Mouse (Mus musculus) urinary bladder, postnatal 4 days (tissue): ENCODE measurements at regions not wholly inside any gene's neighbourhood (a gene's known extent, or its start where the extent isn't known, plus 50 kb on each side); places are given as distances from the start of the nearest gene placed in this dataset.

Experiments used
- DNase-seq, 2 experiments: peaks; one replicate each; pipeline ENCODE4 v3.0.0; 2021 to 2022; ENCODE audit warnings: low spot score in 2 of 2

DNA sequence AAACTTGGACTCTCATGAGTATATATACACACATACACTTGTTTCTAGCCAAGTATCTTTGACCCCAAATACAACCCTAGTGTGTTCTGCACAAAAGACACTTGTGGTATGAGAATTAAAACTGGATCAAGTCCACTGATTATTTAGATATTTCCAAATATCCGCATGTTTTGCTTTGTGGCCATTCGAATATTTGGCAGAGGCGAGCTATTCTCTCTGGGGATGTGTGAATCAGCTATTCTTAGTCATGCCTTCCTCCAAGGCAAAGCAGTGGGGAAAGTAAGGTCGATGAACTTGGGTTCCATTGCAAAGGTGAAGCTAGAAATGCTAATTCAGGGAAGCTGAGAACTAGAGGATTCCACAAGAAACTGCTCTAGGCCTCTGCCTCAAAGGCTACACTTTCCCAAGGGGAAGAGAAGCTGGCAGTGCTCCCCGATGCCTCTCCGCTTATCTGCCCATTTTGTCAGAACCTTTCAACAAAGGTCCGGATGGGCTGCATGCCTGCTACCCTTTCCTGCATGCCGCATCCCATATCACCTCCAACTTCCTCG, 154.4 kb downstream of the Snx19 start:
- no peak for DNase-seq

DNA sequence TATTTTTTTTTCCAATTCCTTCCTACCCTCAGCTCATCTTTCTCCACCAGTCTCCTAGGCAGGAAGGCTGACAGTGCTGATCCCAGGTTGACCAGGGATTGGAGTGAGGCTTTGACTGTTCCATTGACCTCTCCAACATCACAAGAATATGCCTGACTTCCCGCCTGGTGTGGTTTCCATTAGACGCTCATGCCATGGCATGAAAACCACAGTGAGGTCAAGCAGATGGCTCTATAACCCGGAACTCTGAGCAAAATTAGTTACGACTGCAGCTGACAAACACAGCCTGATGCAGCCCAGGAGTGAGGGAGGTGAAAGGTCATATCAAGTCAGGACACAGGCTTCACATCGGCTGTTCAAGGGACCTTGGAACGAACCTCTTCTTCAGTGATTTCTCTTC, 153.6 kb downstream of the Snx19 start:
- DNase-seq: no peak

DNA sequence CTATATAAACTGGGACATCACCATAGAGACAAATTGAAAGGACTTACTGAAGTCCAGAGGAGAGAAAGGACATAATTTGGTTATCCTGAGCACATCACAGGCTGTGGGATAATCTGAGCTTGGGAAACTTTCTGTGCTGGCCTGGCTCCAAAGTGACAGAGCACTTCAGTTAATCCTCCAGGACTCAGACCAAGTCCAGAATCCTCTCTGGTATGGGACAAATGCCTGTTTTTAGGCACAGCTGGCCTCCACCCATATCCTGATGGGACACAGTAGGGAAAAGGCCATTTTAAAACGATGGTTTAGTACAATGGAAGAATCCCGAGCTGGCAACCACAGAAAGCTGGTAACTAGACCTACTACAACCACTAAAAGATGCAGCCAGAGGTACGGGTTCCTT, 151.3 kb downstream of the Snx19 start:
- DNase-seq: no peak

DNA sequence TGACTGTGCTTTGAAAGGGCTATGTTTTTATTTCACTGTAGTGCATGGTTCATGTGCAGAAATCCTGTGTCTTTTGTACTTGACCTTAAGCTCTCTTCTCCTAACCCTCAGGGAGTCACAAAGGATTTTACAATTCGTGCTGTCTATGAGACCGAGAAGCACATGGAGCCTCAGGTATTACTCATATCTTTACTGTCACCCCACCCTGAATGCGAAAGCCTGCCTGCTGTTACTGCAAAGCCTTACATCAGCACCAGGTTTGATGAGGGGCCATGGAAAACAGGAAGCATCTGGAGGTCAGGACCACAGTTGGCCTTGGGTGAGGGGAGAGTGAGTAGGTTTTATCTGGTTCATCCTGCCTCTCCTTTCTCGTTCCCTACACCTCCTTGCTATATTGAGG, 150.3 kb downstream of the Snx19 start:
- no peak for DNase-seq

DNA sequence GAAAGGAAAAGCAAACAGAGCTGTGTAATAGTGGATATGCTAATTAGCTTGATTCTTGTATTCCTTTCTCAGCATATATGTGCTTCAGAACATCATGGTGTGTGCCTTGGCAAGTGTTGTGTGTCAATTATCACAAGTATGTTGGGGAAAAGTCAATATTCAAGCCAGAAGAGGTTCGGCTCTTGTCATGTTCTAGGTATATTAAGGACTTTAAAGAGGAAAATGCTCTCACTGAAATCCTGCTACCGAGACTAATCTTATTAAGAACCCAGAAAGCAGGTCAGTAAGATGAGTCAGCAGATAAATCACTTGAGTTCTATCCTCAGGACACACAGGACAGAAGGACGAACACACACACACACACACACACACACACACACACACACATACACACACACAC, 148.6 kb downstream of the Snx19 start:
- no peak for DNase-seq

DNA sequence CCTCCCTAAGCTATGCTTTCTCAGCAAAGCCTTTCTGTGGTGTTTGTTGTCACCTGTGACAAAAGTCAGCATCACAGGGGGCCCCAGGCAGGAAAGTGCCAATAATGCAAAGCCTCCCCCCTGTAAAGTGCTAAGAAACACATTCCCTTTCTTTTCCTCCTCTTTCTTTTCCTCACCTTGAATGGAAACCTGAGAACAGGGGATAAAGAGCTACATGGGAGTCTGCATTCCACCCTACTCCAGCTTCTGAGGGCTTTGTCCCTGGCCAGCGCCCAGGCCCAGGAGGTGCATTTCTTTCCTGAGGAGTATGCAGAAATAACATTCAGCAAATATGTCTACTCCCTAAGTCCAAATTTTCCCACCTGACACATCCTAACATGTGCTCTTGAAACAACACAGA, 146.4 kb downstream of the Snx19 start:
- no peak for DNase-seq

DNA sequence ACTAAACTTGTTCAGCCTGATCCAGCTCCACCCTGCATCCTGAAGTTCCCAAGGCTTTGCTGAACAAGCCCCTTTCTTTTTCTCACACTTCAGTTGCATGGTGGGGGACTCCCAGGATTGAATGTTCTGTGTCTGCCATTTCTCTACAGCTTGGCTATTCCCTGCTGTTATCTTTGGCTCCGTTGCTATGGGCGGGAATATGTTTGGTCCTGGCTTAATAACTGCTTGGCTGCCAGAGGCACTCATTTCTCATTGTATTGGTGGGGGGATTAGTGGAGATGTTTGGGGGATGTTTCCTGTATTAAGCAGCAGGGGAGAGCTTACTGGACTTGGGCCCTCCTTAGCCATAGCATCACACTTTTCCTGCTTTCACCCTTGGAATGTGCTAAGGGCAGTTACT, 144.1 kb downstream of the Snx19 start:
- DNase-seq: no peak

DNA sequence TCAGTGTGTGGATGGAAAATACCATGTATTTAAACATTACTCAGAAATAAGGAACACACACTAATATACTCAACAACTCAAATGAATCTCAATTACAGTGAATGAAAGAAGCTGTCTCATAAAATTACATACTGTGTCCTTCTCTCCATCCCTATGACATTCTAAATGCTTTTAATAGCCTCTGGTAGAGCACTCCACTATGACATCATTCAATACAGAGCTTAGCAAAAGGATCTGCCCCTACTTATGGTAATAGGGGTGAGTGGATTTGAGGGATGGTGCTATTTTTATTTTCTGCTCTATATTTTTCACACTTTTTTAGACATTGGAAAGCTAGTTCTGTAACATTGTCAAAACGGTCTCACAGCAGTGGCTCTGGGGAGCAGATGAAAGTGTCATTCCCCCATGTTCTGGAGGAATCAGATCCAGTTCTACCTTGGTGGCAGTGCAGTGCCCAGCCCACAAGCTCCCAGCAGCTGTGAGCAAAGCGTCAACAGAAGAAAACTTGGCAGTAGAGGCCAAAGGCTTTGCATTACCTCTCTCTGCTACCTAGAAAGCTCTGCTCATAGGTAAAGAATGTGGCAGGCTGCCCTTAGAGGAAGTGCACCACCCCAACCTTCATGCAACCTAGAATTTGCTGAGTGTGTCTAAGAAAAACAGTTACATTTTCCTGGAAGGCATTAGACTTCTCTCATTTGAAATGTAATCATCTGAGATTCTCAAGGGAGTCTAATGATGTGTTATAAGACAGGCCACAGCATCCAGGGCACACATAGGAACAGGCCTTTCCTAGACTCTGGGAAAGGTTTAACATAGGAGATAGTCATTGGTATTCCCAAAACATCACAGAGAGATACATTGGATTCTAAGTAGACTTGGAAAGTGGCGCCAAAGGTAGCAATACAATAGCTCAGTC, 138.1 kb downstream of the Snx19 start:
- DNase-seq: no peak

DNA sequence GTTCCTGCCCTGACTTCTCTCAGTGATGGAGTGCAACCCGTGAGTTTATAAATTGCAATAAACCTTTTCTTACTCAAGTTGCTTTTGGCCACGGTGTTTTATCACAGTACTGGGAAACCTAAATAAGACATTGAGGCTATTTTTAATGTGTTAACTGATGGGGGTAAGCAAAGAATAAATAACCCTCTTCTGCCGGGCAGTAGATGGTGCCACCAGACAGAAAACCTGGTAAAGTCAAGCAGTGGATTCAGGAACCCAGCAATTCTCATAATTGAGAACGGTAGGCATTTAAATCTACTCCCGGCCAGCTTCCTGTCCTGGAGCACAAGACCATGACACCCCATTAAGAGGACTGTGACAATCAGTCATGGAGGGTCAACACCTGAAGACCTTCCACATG, 136.5 kb downstream of the Snx19 start:
- DNase-seq: no peak

DNA sequence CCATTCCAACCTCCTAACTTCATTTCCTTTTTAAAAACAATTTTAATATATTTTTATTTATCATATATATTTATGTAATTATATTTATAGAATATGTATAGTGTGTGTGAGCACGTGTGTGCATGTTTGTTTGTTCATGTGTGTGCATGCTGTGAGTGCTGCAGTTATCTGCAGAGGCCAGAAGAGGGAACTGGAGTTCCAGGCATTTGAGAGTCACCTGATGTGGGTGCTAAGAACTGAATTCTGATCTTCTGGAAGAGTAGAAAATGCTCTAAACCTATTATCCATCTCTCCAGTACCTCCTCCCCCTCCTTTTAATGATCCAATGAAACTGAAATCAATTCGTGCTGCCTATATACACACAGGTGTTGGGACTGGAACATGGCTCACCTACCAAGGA, 128.0 kb downstream of the Snx19 start:
- DNase-seq: no peak

DNA sequence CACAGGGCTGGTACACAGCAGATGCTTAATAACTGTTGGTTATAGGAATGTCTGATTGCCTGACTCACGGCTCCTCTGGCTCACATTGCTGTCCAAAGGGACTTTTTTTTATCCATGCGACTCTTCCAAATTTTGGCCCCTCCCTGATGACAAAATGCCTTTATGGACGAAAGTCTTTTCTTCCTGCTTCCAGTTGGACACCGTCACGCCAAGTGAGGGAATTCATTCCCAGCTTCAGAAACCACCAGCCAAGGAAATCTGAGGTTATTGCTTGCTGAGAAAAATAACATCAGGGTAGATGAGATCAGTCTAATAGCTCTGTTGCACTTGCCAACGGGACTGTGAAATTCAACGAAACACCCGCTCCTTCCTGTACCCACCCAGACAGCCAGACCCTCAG, 125.8 kb downstream of the Snx19 start:
- no peak for DNase-seq

DNA sequence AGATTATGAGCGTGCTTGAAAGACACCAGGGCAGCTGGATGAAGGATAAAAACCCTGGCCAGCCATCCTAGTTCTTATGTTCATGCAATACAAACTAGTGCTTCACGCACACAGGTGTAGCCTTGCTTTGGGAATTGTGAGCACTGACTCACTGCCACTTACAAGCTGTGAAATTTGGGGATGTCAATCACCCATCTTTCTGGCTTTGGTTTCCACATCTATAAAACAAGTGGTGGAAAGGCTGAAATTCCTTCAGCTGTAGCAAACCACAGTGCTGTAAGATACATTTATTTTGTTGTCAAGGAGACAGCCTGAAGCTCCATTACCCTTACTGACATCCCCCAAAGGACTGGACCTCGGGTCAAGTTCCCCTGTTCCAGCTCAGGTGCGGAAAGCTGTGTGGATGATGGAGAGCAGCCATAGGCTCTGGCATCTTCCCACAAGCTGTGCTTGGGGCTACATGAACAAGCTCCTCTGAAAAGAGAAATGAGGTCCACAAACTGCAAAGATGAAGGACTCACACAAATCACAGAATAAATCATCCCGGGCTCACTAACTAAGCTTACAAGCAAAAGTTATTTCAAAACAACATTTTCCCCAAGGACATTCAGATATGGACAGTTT, 123.1 kb downstream of the Snx19 start:
- DNase-seq: no peak

DNA sequence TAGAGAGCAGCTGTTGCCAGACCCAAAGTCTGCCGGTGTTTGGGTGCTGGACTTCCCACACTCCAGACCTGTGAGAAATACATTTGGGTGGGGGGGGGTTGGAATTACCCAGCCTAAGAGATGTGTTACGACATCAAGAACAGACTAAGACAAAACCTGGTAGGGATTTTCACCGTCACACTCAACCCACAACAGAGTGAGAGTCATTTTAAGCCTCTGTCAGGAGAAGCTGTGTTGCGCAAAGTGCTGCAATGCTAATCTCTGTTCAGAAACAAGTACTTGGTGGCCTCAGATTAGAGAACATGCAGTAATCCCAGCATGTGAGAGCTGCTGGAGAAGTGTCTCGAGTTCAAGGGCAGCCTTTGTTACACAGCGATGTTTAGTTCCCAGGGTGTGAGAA, 113.0 kb downstream of the Snx19 start:
- no peak for DNase-seq

DNA sequence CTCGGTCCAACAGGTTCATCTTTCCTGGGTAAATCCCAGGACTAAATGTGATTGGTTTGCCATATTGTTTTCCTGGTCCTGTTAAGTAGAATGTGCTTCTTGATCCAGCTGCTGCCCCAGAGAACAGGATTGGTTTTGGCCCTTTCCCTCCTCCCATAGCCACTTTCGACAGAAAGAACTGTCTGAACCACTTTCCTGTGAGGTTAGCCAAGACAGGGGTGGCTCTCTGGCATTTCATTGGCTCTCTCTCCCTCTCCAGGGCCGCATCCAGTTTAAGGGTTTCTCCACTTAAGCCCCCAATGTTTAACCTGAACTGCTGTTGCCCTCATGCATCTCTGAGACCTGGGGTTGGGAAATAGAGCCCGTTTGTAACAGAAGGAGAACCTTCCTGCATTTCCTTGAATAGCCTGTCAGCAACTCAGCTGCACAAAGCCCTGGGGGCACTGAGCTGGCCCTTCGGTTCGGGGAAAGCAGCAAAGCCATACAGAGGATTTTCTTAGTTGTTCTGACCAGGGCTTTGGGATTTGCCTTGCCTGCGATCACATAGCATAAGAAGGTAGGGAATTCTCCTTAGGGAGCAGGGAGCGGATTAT, 109.7 kb downstream of the Snx19 start:
- no peak for DNase-seq

DNA sequence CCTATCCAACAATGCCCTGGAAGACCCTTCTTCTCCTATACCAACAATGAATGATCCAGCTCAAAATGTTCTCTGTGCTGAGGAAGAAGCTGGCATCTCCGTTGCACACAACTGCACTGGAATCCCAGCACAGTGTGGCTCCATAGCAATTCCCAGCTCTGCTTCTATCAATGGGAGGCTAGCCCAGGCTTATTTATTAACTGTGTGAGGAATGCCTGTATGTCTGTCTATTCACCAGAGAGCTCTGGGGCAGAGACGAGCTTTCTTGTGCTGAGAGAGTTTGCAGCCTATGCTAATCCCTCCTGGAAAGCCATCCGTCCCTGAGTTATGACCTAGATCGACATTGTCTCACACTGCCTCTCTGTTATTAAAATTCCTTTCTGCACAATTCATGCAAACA, 108.1 kb downstream of the Snx19 start:
- no peak for DNase-seq

DNA sequence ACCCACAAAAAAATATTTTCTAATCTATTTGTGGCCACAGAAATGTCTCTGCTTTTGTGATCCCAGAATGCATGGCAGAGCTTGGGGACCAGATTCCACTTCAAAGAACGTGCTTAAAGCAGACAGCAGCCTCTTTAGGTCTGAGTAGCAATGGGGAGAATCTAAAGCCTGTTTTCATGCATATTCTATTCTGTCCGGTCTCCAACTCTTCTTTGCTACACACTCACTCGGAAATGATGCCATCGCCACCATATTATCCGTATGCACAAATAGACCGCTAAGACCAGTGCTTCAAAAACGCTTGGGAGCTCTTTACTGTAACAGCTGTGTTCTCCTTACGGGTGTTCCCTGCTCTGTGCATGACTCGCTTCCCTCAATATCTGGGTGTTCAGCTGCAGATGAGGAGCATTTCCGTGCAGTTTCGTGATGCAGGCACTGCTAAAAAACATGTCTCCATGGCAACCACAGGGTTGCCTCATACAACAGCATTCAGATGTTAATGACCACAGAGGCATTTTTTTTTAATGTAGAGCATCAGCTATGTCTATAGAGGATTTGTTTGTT, 107.0 kb downstream of the Snx19 start:
- DNase-seq: no peak

DNA sequence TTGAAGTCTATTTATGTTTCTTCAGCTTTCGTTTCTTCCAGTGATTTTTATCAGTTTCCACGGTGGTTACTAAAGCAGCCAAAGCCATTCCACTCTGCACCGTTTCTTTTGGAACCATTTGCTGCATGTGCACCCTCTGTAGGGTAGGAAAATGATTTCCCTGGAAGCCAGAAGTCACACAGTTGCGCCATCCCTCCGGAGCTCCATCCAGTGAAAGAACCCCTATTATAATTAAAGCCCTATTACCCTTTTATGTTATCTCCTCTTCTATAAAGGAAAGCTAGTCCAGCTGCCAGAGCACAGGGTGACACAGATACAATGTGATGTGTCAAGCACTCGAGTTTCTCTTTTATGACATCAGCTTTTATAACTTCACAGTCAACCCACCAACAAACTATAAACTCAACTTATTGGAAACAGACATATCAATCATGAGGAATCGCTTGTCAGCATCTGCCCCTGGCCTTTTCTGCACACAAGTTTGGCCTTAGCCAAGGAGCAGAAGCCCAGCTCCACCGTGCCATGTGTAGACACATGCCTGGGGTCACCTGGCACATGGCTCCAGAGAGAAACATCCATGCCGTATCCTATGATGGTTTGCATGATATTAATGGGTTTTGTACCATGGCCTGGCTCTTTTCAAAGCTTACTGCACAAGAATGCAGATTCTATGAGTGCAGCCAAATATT, 106.3 kb downstream of the Snx19 start:
- no peak for DNase-seq

DNA sequence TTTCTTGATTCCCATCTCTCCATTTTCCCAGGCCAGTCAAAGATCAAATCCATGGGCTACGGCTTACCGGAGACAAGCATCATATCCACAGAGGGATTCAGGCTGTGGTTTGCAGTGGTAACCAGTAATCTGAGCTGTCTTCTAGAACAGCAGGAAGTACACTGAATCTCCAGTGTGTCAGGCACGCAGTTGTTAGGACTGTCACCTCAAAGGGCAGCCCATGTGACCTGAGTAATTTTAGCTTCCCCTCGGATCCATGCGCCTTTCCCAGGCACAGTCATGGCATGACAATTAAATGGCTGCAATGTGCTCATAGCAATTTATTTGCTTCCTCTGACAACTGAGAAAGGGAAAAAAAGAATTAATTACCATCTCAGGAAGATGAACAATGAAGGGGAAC, 98.2 kb downstream of the Snx19 start:
- no peak for DNase-seq

DNA sequence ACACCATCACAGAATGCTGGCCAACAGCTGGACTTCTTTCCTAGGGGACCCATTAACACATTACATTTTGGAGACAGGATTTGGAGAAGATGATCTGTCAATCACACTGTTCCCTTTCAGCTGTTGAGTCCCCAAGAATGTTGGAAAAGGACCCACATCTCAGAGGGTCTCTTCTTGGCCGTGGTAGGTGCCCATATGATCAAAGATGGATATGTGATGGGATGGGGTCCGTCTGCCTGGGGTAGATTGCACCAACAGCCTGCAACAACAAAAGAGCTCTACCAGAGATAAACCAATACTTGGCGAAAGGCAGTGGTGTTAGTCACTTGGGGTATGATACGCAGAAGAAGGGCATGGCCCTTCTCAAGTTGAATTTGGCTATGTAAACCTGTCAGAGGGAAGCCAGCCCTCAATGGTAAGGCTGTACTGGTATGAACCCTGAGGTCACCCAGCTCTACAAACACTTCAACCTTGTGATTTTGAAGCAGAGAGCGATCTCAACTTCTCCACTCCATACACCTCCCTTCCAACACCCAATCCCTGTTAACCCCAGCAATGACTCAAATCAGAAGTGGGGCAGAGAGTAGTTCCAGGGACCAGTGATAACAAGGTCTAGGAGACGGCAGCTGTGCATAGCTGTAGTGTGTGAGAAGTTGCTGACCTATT, 97.6 kb downstream of the Snx19 start:
- DNase-seq: no peak

DNA sequence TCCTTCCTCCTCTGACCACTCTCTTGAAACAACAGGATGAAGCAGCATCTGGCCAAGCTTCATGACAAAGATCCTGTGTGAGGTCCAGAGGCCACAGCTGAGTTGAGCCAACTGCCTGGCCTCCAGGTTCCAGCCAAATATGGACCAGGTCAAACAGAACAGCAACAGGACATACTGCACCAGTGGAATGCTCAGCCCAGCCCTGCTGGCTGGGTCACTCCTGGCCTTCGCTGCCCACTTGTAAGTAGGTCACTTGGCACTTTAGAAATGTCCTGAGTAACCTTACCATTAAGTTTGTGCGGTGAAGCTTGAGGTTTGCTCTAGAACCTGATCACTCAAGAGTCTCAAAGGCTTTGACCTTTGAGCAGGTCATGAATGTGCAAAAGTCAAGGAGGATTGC, 96.9 kb downstream of the Snx19 start:
- DNase-seq: no peak

DNA sequence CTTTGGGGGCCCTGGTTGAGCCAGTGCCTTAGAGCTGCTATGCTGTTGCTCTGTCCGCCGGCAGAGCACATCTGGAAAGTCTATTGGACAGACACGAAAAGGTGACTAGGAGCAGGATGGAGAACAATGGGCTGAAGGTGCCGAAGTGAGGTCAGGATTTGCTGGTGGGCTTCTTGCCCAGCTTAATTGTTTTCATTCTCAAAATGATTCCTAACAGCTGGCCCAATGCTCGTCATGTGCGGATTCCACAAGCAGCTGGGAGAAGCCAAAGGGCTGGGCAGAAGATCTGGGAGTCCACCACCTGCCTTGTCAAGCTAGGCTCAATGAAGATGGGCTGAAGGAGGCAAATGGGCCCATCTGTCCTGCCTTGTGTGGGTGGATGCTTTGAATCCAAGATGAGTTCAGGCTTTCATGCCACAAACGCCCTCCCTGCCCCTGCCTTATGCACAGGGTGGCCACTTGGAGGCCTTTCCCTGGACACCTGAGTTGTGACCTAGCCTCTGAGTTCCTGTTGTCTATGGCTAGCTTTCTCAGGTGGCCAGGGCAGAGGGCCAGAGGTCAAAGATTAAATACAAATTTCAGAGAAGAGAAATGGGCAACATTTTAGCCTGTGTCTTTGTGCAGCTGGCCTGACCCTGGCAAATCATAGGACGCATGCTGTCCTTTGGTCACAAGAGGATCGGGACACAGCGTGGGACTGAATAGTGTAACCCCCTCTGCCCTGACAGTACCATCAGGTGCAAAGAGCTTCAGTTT, 95.9 kb downstream of the Snx19 start:
- DNase-seq: no peak
